Mouse (Mus musculus) olfactory bulb, adult 2 months (tissue): Measurements from ENCODE around the gene Myo19. TPM values are rescaled to one million over a fixed set of nuclear protein-coding genes. Genes with fewer than 3 reads are reported as not detected.
"Not testable (repeated sequence)": the region's sequence is repeated elsewhere in the genome, so short reads cannot be mapped to it uniquely, and the experiment has no call there.

Source experiments
- H3K27ac ChIP-seq: fragments of 200-500 bp; 2 replicates; pipeline ENCODE4 v1.5.1; 2012; ENCODE audit warnings: low read depth, low read length; ENCODE audit not compliant: insufficient read depth
- H3K4me1 ChIP-seq: fragments of 200-500 bp; 2 replicates; pipeline ENCODE4 v1.6.1; 2012; ENCODE audit warnings: low read length; ENCODE audit not compliant: control insufficient read depth, insufficient read depth
- H3K4me3 ChIP-seq: fragments of 200-500 bp; 2 replicates; pipeline ENCODE4 v1.5.1; 2012; ENCODE audit warnings: mild to moderate bottlenecking, low read depth, low read length, moderate library complexity; ENCODE audit not compliant: insufficient read depth
- CTCF ChIP-seq: fragments of 200-500 bp; IDR thresholded peaks from 2 replicates; pipeline ENCODE4 v1.5.1; 2012; ENCODE audit warnings: low read depth, mild to moderate bottlenecking, low read length, moderate library complexity; ENCODE audit not compliant: insufficient read depth
- POLR2A ChIP-seq: fragments of 200-500 bp; IDR thresholded peaks from 2 replicates; pipeline ENCODE4 v1.6.1; 2012; ENCODE audit warnings: mild to moderate bottlenecking, low read depth, low read length, moderate library complexity; ENCODE audit not compliant: insufficient read depth
- WGBS: fragments of 180-500 bp; shearing (Covaris S2); methylation state at CpG from one replicate; pipeline ENCODE4 v1.1.7; 2018; 5-methylcytosine and 5-hydroxymethylcytosine counted together
- polyA plus RNA-seq: library from polyadenylated mRNA; stranded (reverse); fragments of >200 nt; gene quantifications from 2 replicates; pipeline ENCODE4 v1.2.4, GENCODE M21; 2012; ENCODE audit warnings: low replicate concordance; ENCODE audit not compliant: missing spikeins, insufficient read depth, insufficient read length

Gene Myo19
- polyA plus RNA-seq, 1 experiment = not detected

DNA sequence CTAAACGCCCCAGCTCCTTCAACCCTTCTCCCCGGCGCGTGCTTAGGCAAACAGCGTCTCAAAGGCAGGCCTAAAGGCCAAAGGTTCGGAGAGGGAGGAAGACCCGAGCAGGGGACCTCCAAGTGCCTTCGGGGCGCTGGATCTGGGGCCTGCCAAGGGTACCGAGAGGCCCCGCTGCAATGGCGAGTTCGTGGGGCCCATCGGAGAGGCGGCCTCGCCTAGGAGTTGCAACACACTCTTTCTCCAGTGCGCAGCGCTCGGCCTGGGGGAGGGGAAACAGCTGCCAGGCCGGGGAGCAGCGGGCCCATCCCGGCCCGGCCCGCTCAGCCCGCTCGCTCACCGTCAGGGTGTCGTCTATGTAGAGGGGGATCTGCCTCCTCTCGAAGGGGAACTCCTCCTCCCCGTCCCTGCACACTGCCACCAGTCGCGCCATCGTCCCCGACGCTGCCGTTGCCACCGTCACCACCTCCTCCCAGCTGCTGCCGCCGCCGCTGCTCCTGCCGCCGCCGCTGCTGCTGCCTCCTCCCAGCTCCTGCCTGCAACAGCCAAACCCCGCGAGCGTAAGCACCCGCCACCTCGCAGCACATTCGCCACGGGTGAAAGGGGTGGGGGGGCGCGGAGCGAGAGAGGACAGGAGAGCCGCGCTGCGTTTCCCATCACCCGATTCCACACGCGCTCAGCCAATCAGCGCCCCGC, 10.3 kb upstream of the Myo19 start:
- peak; percentile 66; the same call in 1 of the 2 replicates for TF ChIP-seq POLR2A
- TF ChIP-seq CTCF = no peak
- under 1% methylated on average over 58 of the region's 61 CpGs for WGBS

DNA sequence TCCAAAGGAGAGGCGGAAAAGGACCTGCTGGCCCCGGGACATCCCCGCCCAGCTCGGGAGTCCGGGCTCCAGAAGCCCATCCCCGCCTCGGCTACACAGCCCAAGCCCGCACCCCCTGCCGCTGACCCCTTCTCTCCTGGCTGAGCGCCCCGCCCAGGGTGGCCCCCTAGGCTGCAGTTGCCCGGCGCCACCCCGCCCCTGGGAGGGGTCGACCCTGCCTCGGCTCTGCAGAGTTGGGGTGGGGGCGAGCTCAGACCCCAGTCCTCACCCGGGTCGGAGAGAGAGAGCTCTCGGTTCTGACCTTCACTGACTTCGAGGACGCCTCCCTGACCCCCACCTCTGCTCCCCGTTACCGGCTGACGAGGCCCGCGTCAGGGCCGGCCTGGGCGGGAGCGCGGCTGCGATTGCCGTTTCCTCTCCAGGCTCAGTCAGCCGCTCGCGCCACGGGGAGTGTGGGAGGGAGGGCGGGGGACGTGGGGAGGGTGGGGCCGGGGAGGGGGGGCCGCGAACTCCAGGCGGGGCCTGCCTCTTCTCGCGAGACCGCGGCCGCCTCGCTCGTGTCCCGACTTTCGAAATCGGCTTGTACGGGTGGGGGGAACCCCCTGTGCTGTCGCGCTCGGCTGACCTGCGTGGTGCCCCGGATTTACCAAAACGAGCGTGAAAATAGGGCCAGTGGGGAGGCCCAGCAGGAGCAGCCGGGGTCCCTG, 9.5 kb upstream of the Myo19 start, which contains the start of gene Ggnbp2:
Ggnbp2 (minus strand) TSS at position 481 of the 707 bp plus-strand sequence.
- no peaks in the 10 kb centered on the region for H3K4me1 ChIP-seq
- H3K27ac ChIP-seq = peak within 1 kb of the TSS; percentile 99
- under 1% methylated on average over 58 of the region's 62 CpGs for WGBS
- H3K4me3 ChIP-seq = peak within 1 kb of the TSS; percentile 78
- TF ChIP-seq POLR2A (peak; percentile 86), CTCF (no peak)

More for the DNA sequence above, 10.3 kb upstream of the Myo19 start:
- H3K4me1 ChIP-seq = no peaks in the 10 kb centered on the region
- H3K4me3 ChIP-seq = peak overlapping the region; percentile 78
- peak overlapping the region; percentile 63 for H3K27ac ChIP-seq

DNA sequence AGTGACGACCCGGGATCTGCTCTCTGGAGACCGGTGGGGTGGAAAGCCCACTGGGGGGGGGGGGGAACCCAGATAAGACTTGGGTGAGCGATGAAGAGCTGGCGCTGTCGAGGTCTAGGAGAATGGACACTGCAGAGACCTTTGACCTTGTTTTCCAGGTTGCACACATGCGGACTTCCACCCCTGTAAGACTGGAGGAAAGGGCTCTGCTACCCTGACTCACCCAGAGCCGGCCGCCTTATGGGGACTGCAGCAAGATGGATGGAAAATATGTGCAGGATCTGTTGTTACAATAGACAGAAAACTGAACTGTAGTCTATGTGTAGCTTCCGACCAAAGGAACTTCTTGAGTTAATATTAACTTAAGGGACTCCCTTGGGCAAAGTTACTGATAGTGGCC, 8.9 kb upstream of the Myo19 start:
- Histone ChIP-seq H3K27ac (peak overlapping the region; percentile 60), H3K4me1 (no peaks in the 10 kb centered on the region), H3K4me3 (peak overlapping the region; percentile 78)
- no peak for TF ChIP-seq POLR2A
- TF ChIP-seq CTCF = no peak
- 0% methylated on average over 10 of the region's 10 CpGs for WGBS

DNA sequence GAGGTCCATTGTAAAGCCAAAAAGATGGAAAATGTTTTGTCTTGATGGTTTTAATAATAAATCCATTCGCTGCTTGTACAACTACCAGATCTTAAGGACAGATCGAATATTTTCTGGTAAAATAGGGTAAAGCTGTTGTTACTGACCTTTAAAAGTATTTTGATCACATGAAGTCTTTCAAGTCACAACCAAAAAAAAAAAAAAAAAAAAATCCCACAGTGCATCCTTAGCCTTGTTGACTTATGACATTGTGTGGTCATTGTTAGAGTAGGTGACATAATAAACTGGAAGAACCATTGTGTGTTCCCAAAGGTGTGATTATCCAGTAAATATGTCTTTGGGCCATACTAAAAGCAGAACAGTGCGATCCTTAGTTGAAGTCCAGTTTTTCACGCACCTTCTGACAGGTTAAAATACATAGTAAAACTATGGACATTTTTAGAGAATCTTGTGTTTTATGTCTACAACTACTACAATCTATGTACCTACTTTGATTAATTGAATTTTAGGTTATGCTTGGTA, 8.3 kb upstream of the Myo19 start:
- TF ChIP-seq POLR2A = no peak
- no peaks in the 10 kb centered on the region for H3K4me1 ChIP-seq
- H3K27ac ChIP-seq = peak overlapping the region; percentile 60; the same call in 1 of the 2 replicates
- H3K4me3 ChIP-seq = peak overlapping the region; percentile 78; the same call in 1 of the 2 replicates
- WGBS = 71% methylated on average over 4 of the region's 4 CpGs

DNA sequence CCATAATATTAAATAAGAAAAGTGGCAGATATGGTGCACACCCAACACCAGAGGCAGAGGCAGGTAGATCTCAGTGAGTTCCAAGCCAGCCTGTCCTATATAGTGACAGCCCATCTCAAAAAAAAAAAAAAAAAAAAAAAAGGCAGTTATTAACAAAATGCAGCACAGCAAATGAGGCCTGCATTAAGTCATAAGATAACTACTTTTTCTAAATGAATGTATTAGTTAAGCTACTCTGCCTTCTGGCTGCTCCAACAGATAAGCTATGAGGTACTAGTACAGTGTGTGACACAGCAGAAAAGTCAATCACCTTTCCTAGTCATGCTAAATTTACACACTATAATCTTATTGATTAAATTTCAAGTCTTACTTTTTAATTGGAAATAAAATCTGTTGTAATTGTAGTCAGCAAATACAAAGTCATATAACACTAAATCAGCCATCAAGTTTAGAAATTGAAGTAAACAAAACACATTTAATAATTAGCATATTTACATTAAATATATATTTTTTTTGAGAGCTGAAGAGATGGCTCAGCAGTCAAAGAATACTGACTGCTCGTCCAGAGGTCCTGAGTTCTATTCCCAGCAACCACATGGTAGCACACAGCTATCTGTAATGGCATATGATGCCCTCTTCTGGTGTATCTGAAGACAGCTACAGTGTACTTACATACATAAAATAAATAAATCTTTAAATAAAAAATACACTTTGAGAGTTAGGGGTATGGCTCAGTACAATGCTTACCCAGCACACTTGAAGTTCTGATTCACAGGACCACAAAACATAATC, 6.7 kb upstream of the Myo19 start:
- Histone ChIP-seq H3K27ac (no peak overlapping the region), H3K4me1 (no peaks in the 10 kb centered on the region), H3K4me3 (no peak overlapping the region)
- no peak for TF ChIP-seq POLR2A
- no peak for TF ChIP-seq CTCF
- 86% methylated on average over 1 of the region's 1 CpGs for whole genome bisulfite sequencing

DNA sequence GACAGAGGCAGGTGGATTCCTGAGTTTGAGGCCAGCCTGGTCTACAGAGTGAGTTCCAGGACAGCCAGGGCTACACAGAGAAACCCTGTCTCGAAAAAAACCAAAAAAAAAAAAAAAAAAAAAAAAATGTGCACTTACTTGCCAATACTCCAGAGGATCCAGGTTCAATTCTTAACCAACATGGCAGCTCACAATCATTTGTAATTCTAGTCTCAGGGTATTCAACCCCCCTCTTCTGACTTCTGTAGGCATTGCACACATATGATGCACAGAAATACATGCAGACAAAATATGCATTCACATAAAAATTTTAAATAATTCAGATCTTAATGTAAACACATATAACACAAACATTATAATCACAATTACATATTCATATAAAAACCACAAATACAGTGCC, 3.9 kb upstream of the Myo19 start:
- H3K4me3 ChIP-seq, H3K27ac ChIP-seq, H3K4me1 ChIP-seq: not testable (repeated sequence)
- 58% methylated on average over 1 of the region's 1 CpGs for WGBS

DNA sequence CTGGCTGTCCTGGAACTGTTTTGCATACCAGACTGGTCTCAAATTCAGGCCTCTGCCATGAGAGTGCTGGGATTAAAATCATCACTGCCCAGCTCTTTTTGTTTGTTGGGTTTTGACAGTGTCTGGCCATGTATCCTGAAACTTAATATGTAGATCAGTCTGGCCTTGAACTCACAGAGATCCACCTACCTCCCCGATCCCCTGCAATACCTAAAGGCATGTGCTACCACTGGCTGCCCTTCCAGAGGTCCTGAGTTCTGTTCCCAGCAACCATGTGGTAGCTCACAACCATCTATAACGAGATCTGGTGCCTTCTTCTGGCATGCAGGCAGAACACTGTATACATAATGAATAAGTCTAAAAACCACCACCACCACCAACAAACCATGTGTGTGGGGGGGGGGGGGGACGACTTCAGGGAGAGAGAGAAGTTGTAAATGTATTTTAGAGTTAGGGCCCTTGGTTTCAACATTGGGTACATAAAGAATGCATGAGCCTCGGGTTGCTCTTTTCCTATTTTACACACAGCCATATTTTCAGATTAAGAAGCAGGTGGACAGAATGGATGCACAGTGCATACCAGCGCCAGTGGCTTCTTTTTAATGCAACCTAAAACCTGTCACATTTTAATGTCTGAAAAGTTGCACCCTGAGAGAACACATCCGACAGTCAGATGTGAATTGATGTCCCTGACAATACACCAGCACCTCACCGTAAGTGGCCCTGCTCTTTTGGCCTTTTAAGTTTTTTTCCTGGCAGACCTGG, 759 bp upstream of the Myo19 start:
- Histone ChIP-seq H3K27ac (no peak overlapping the region), H3K4me3 (peak overlapping the region; percentile 58), H3K4me1 (peaks cover 3% of the 10 kb centered on the region; the same call in 1 of the 2 replicates)
- 21% methylated on average over 6 of the region's 7 CpGs for WGBS
- TF ChIP-seq CTCF (no peak), POLR2A (no peak)

DNA sequence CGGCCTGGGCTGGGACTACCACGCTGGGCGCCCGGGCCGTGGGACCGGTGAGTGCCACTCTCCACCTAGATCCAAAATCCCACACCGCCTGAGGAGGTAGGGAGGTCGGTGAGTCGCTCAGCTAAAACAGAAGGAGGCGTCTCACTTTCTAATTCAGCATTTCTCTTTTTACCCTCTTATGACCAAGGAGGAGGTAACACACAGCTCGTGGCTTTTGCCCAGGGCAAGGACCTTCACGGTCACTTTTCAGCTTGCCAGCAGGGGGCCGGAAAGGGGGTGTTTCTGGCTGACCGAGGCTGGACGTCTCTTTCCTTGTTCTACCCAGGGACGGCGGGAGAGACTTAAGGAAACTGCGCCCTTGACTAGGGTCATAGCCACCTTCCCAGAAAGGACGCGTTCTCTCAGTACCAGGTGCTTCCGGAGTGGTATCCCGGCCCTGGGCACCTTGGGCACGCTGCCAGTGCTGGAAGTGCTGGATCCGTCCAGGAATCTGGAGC, 565 bp downstream of the Myo19 start:
- TF ChIP-seq POLR2A = no peak
- TF ChIP-seq CTCF = peak; percentile 45
- 0% methylated on average over 24 of the region's 24 CpGs for WGBS
- Histone ChIP-seq H3K4me3 (peak overlapping the region; percentile 58), H3K4me1 (peaks cover 3% of the 10 kb centered on the region; the same call in 1 of the 2 replicates), H3K27ac (no peak overlapping the region; the same call in 1 of the 2 replicates)
